Mouse (Mus musculus) testis, adult 2 months (tissue): ENCODE data around the gene Gdf10. TPM values are rescaled to one million over a fixed set of nuclear protein-coding genes. Genes with fewer than 3 reads are reported as not detected.

Source experiments
- H3K27ac ChIP-seq: fragments of 200-500 bp; 2 replicates; pipeline ENCODE4 v1.5.1; 2012; ENCODE audit warnings: low read depth, low read length; ENCODE audit not compliant: control insufficient read depth, insufficient read depth
- H3K27me3 ChIP-seq: fragments of 200-500 bp; 2 replicates; pipeline ENCODE4 v1.6.1; 2012; ENCODE audit warnings: mild to moderate bottlenecking, low read length, moderate library complexity; ENCODE audit not compliant: control insufficient read depth, insufficient read depth
- H3K36me3 ChIP-seq: fragments of 200-500 bp; 2 replicates; pipeline ENCODE4 v1.6.1; 2012; ENCODE audit warnings: mild to moderate bottlenecking, low read length; ENCODE audit not compliant: control insufficient read depth, insufficient read depth
- H3K4me1 ChIP-seq: fragments of 200-500 bp; 2 replicates; pipeline ENCODE4 v1.6.1; 2012; ENCODE audit warnings: low read length; ENCODE audit not compliant: control insufficient read depth, insufficient read depth
- H3K4me3 ChIP-seq: fragments of 200-500 bp; 2 replicates; pipeline ENCODE4 v1.5.1; 2012; ENCODE audit warnings: low read depth, mild to moderate bottlenecking, low read length, moderate library complexity, mixed read lengths; ENCODE audit not compliant: control insufficient read depth
- CTCF ChIP-seq: fragments of 200-500 bp; IDR thresholded peaks from 2 replicates; pipeline ENCODE4 v1.5.1; 2012; ENCODE audit warnings: low read depth, mild to moderate bottlenecking, inconsistent platforms, low read length, moderate library complexity; ENCODE audit not compliant: control insufficient read depth, insufficient read depth, insufficient replicate concordance
- POLR2A ChIP-seq: fragments of 200-500 bp; IDR thresholded peaks from 2 replicates; pipeline ENCODE4 v1.6.1; 2012; ENCODE audit warnings: low read depth, mild to moderate bottlenecking, inconsistent platforms, low read length, moderate library complexity; ENCODE audit not compliant: control insufficient read depth
- polyA plus RNA-seq: library from polyadenylated mRNA; depleted of rRNA; stranded (reverse); fragments of >200 nt; gene quantifications from 2 replicates; pipeline ENCODE4 v1.2.3, GENCODE M21; 2012

The Gdf10 gene
- polyA plus RNA-seq, 1 experiment: 0.26 TPM

- TF ChIP-seq POLR2A (no peak), CTCF (no peak)
- H3K27me3 ChIP-seq: no peaks in the 10 kb centered on the region
- no peak overlapping the region for H3K4me3 ChIP-seq
- no peaks in the 10 kb centered on the region for H3K36me3 ChIP-seq
- no peak overlapping the region for H3K27ac ChIP-seq
- no peaks in the 10 kb centered on the region for H3K4me1 ChIP-seq
Measured at GRCm38 (mm10) chr14:33889971-33890370, 33.4 kb upstream of the Gdf10 start.

- Histone ChIP-seq H3K4me1 (no peaks in the 10 kb centered on the region), H3K4me3 (no peak overlapping the region), H3K27ac (no peak overlapping the region), H3K36me3 (no peaks in the 10 kb centered on the region), H3K27me3 (no peaks in the 10 kb centered on the region)
- no peak for TF ChIP-seq POLR2A
- TF ChIP-seq CTCF: no peak
Measured at GRCm38 (mm10) chr14:33891507-33891906, 31.9 kb upstream of the Gdf10 start.

- no peaks in the 10 kb centered on the region for H3K36me3 ChIP-seq
- TF ChIP-seq CTCF: no peak
- no peak for TF ChIP-seq POLR2A
Measured at GRCm38 (mm10) chr14:33895777-33896176, 27.6 kb upstream of the Gdf10 start.

GRCm38 (mm10) chr14:33896628-33897300 lies 26.6 kb upstream of the Gdf10 start:
- no peak overlapping the region for H3K27ac ChIP-seq
- no peaks in the 10 kb centered on the region for H3K36me3 ChIP-seq
- no peaks in the 10 kb centered on the region for H3K4me1 ChIP-seq
- H3K4me3 ChIP-seq: no peak overlapping the region
- no peak for TF ChIP-seq POLR2A
- no peak for TF ChIP-seq CTCF
- H3K27me3 ChIP-seq: no peaks in the 10 kb centered on the region

More at GRCm38 (mm10) chr14:33895777-33896176, 27.6 kb upstream of the Gdf10 start:
- H3K27ac ChIP-seq: no peak overlapping the region
- H3K27me3 ChIP-seq: no peaks in the 10 kb centered on the region
- H3K4me1 ChIP-seq: no peaks in the 10 kb centered on the region
- H3K4me3 ChIP-seq: no peak overlapping the region

- TF ChIP-seq CTCF (no peak), POLR2A (no peak)
- no peak overlapping the region for H3K27ac ChIP-seq
- H3K4me3 ChIP-seq: no peak overlapping the region
- no peaks in the 10 kb centered on the region for H3K36me3 ChIP-seq
- H3K4me1 ChIP-seq: no peaks in the 10 kb centered on the region
- H3K27me3 ChIP-seq: no peaks in the 10 kb centered on the region
Measured at GRCm38 (mm10) chr14:33902783-33903182, 20.6 kb upstream of the Gdf10 start.

GRCm38 (mm10) chr14:33903199-33903598 lies 20.2 kb upstream of the Gdf10 start:
- no peak overlapping the region for H3K27ac ChIP-seq
- H3K4me3 ChIP-seq: no peak overlapping the region
- no peaks in the 10 kb centered on the region for H3K27me3 ChIP-seq
- TF ChIP-seq POLR2A (no peak), CTCF (no peak)
- no peaks in the 10 kb centered on the region for H3K36me3 ChIP-seq
- no peaks in the 10 kb centered on the region for H3K4me1 ChIP-seq

GRCm38 (mm10) chr14:33904851-33905250 lies 18.5 kb upstream of the Gdf10 start:
- Histone ChIP-seq H3K4me3 (no peak overlapping the region), H3K4me1 (no peaks in the 10 kb centered on the region), H3K36me3 (no peaks in the 10 kb centered on the region), H3K27me3 (no peaks in the 10 kb centered on the region), H3K27ac (no peak overlapping the region)
- TF ChIP-seq POLR2A (no peak), CTCF (no peak)
